Mouse (Mus musculus) liver, embryonic 16.5 days (tissue): ENCODE data around the gene Eprs. TPM values are rescaled to one million over a fixed set of nuclear protein-coding genes. Genes with fewer than 3 reads are reported as not detected.
"Not testable (repeated sequence)": the region's sequence is repeated elsewhere in the genome, so short reads cannot be mapped to it uniquely, and the experiment has no call there.

Source experiments
- ATAC-seq: fragments of 200-750 bp; cut with Nextera tagmentation; 2 replicates; pipeline ENCODE4 v1.8.0; 2017; ENCODE audit warnings: low read depth, mild to moderate bottlenecking, moderate number of reproducible peaks, moderate library complexity
- H3K27ac ChIP-seq: fragments of 300-500 bp; sonication (generic); 2 replicates; pipeline ENCODE4 v1.5.1; 2014; ENCODE audit warnings: mild to moderate bottlenecking, low read length
- H3K27me3 ChIP-seq: fragments of 300-500 bp; sonication (generic); 2 replicates; pipeline ENCODE4 v1.6.1; 2014; ENCODE audit warnings: low read depth, low read length, mixed read lengths; ENCODE audit not compliant: control insufficient read depth, insufficient read depth
- H3K36me3 ChIP-seq: fragments of 300-500 bp; sonication (generic); 2 replicates; pipeline ENCODE4 v1.6.1; 2014; ENCODE audit warnings: mild to moderate bottlenecking; ENCODE audit not compliant: control insufficient read depth, insufficient read depth
- H3K4me1 ChIP-seq: fragments of 300-500 bp; sonication (generic); 2 replicates; pipeline ENCODE4 v1.6.1; 2014; ENCODE audit warnings: low read depth, low read length, mixed read lengths; ENCODE audit not compliant: control insufficient read depth
- H3K4me2 ChIP-seq: fragments of 300-500 bp; sonication (generic); 2 replicates; pipeline ENCODE4 v1.6.1; 2014; ENCODE audit warnings: low read depth, low read length, mixed read lengths
- H3K4me3 ChIP-seq: fragments of 300-500 bp; sonication (generic); 2 replicates; pipeline ENCODE4 v1.5.1; 2014; ENCODE audit warnings: low read depth, mild to moderate bottlenecking, low read length
- H3K9ac ChIP-seq: fragments of 300-500 bp; sonication (generic); 2 replicates; pipeline ENCODE4 v1.6.1; 2014; ENCODE audit warnings: low read depth, low read length
- H3K9me3 ChIP-seq: fragments of 300-500 bp; sonication (generic); replicated peaks from 2 replicates; pipeline ENCODE4 v1.6.1; 2016; ENCODE audit warnings: low read length; ENCODE audit not compliant: control insufficient read depth
- WGBS: fragments of 180-500 bp; shearing (Covaris S2); extraction: QIAGEN DNeasy Blood & Tissue Kit; methylation state at CpG from one replicate; pipeline ENCODE4 v1.1.7; 2014; ENCODE audit not compliant: insufficient replicate concordance; 5-methylcytosine and 5-hydroxymethylcytosine counted together
- polyA plus RNA-seq: library from polyadenylated mRNA; unstranded; fragments of >200 nt; fragmentation: Nextera tagmentation; extraction: Ambion mirVana; gene quantifications from 2 replicates; pipeline ENCODE4 v1.2.1, GENCODE M21; 2015

Gene Eprs
- polyA plus RNA-seq: 67.2 and 79.3 TPM in 2 replicates

- peak within 1 kb of the TSS; percentile 89 for H3K4me2 ChIP-seq
- no peaks in the 10 kb centered on the region for H3K27me3 ChIP-seq
- peak within 1 kb of the TSS; percentile 97 for H3K4me3 ChIP-seq
- H3K4me1 ChIP-seq: peaks cover 19% of the 10 kb centered on the region
- peak; percentile 98 for ATAC-seq
- peak within 1 kb of the TSS; percentile 95 for H3K27ac ChIP-seq
- under 1% methylated on average over 92 of the region's 92 CpGs for WGBS
- no peaks in the 10 kb centered on the region for H3K9me3 ChIP-seq
- H3K9ac ChIP-seq: peak within 1 kb of the TSS; percentile 92
- H3K36me3 ChIP-seq: peaks cover 1% of the 10 kb centered on the region; the same call in 1 of the 2 replicates
These were observed at the start of gene Eprs for GRCm38 (mm10) chr1:185362677-185363520. Eprs (plus strand) TSS chr1:185363044.

GRCm38 (mm10) chr1:185314546-185314945 is 48.3 kb upstream of the Eprs start:
- Histone ChIP-seq H3K4me2 (no peak overlapping the region), H3K9me3 (no peaks in the 10 kb centered on the region), H3K36me3 (peaks cover 24% of the 10 kb centered on the region), H3K4me3 (no peak overlapping the region), H3K4me1 (no peaks in the 10 kb centered on the region), H3K27me3 (no peaks in the 10 kb centered on the region), H3K27ac (no peak overlapping the region), H3K9ac (no peak overlapping the region)
- no peak for ATAC-seq
- WGBS: 82% methylated on average over 4 of the region's 4 CpGs

GRCm38 (mm10) chr1:185315846-185316568 is 46.8 kb upstream of the Eprs start:
- WGBS: 82% methylated on average over 16 of the region's 16 CpGs
- Histone ChIP-seq H3K9ac (no peak overlapping the region), H3K4me1 (no peaks in the 10 kb centered on the region), H3K36me3 (peaks cover 35% of the 10 kb centered on the region), H3K27me3 (no peaks in the 10 kb centered on the region), H3K4me3 (no peak overlapping the region), H3K4me2 (no peak overlapping the region), H3K9me3 (no peaks in the 10 kb centered on the region), H3K27ac (no peak overlapping the region)
- ATAC-seq: no peak

- peaks cover 16% of the 10 kb centered on the region for H3K36me3 ChIP-seq
- ATAC-seq, H3K9me3 ChIP-seq, H3K27ac ChIP-seq, H3K27me3 ChIP-seq: not testable (repeated sequence)
- 39% methylated on average over 3 of the region's 3 CpGs for WGBS
- H3K9ac ChIP-seq: peak overlapping the region; percentile 90; the same call in 1 of the 2 replicates
- H3K4me1 ChIP-seq: peaks cover 12% of the 10 kb centered on the region
- peak overlapping the region; percentile 69 for H3K4me2 ChIP-seq
- H3K4me3 ChIP-seq: peak overlapping the region; percentile 83
These were observed 35.0 kb upstream of the Eprs start for GRCm38 (mm10) chr1:185327754-185328345.

GRCm38 (mm10) chr1:185328721-185329610 is 33.9 kb upstream of the Eprs start, which contains the start of gene Iars2:
Iars2 (minus strand) TSS chr1:185329396.
- Histone ChIP-seq H3K9ac (peak within 1 kb of the TSS; percentile 90), H3K9me3 (no peaks in the 10 kb centered on the region), H3K4me2 (peak within 1 kb of the TSS; percentile 69), H3K27ac (peak within 1 kb of the TSS; percentile 86), H3K4me3 (peak within 1 kb of the TSS; percentile 83), H3K4me1 (peaks cover 12% of the 10 kb centered on the region), H3K27me3 (no peaks in the 10 kb centered on the region), H3K36me3 (peaks cover 7% of the 10 kb centered on the region)
- peak; percentile 88 for ATAC-seq
- under 1% methylated on average over 76 of the region's 76 CpGs for WGBS

- 80% methylated on average over 8 of the region's 8 CpGs for WGBS
These were observed 33.0 kb upstream of the Eprs start for GRCm38 (mm10) chr1:185329851-185330250.

GRCm38 (mm10) chr1:185331364-185331763 is 31.5 kb upstream of the Eprs start:
- Histone ChIP-seq H3K9ac (no peak overlapping the region), H3K4me1 (peaks cover 12% of the 10 kb centered on the region), H3K36me3 (peaks cover 2% of the 10 kb centered on the region; the same call in 1 of the 2 replicates), H3K4me2 (no peak overlapping the region), H3K4me3 (no peak overlapping the region), H3K27ac (no peak overlapping the region), H3K27me3 (no peaks in the 10 kb centered on the region), H3K9me3 (no peaks in the 10 kb centered on the region)
- ATAC-seq: no peak
- 44% methylated on average over 5 of the region's 5 CpGs for WGBS

More at GRCm38 (mm10) chr1:185329851-185330250, 33.0 kb upstream of the Eprs start:
- peak overlapping the region; percentile 86; the same call in 1 of the 2 replicates for H3K27ac ChIP-seq
- ATAC-seq: no peak
- no peak overlapping the region for H3K9ac ChIP-seq
- no peaks in the 10 kb centered on the region for H3K9me3 ChIP-seq
- no peak overlapping the region; the same call in 1 of the 2 replicates for H3K4me3 ChIP-seq
- peaks cover 2% of the 10 kb centered on the region; the same call in 1 of the 2 replicates for H3K36me3 ChIP-seq
- H3K4me1 ChIP-seq: peaks cover 12% of the 10 kb centered on the region
- no peaks in the 10 kb centered on the region for H3K27me3 ChIP-seq
- 0 out of 2 replicates have a peak overlapping the region, but pooled peaks have one; percentile 69 for H3K4me2 ChIP-seq

- Histone ChIP-seq H3K4me2 (peak within 1 kb of the TSS; percentile 82), H3K4me3 (peak within 1 kb of the TSS; percentile 63), H3K9me3 (no peaks in the 10 kb centered on the region), H3K9ac (peak within 1 kb of the TSS; percentile 64), H3K36me3 (no peaks in the 10 kb centered on the region), H3K27ac (peak within 1 kb of the TSS; percentile 79), H3K27me3 (no peaks in the 10 kb centered on the region), H3K4me1 (peaks cover 12% of the 10 kb centered on the region)
- 0% methylated on average over 31 of the region's 32 CpGs for WGBS
- ATAC-seq: peak; percentile 68
These were observed 30.8 kb upstream of the Eprs start, which contains the start of gene Bpnt1 for GRCm38 (mm10) chr1:185331983-185332430. Bpnt1 (plus strand) TSS chr1:185332149.
